Mouse (Mus musculus) liver, adult 10 weeks (tissue): ENCODE measurements around the gene Fam186a. TPM values are rescaled to one million over a fixed set of nuclear protein-coding genes. Genes with fewer than 3 reads are reported as not detected.

Source experiments
- polyA plus RNA-seq: library from polyadenylated mRNA; stranded (reverse); fragments of 350-450 nt; fragmentation: Illumina TruSeq; extraction: RNeasy Lipid Tissue Mini Kit (QIAGEN cat#74804); gene quantifications from one replicate; pipeline ENCODE4 v1.2.3, GENCODE M21; 2014; ENCODE audit warnings: low read depth, low replicate concordance

Gene Fam186a
- polyA plus RNA-seq = not detected

DNA sequence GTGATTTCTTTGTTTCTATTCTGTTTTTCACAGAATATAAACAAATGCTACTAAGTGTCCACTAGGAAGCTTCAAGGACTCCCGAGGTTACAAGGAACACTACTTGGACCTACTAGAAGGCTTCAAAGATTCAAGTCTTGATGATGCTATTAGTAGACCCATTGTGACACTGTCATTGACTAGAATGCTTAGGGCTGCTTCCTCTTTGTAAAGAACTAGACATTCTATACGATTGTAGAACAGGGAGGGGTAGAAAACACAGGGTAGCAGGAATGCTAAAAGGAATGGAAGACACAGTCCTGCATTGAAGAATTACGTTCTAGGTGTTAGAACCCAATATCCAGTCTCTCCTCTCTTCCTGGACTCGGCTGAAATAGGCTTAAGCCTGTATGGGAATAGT is at the start of gene Fam186a:
Gene Fam186a, minus strand, starts transcription at position 101 of the 400 bp plus-strand sequence.

DNA sequence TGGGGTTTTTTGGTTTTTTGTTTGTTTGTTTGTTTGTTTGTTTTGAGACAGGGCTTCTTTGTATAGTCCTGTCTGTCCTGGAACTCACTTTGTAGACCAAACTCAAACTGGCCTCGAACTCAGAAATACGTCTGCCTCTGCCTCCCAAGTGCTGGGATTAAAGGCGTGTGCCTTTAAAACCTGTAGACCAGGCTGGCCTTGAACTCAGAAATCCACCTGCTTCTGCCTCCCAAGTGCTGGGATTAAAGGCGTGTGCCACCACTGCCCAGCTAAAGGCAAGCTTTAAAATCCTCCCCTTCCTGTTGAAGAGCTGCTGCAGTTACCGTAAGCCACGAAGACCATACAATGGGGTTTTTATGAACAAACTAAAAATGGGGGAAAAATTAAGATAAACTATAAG is 2.9 kb upstream of the Fam186a start, which contains the start of gene Larp4:
Gene Larp4, plus strand, starts transcription at position 301 of the 400 bp plus-strand sequence.

DNA sequence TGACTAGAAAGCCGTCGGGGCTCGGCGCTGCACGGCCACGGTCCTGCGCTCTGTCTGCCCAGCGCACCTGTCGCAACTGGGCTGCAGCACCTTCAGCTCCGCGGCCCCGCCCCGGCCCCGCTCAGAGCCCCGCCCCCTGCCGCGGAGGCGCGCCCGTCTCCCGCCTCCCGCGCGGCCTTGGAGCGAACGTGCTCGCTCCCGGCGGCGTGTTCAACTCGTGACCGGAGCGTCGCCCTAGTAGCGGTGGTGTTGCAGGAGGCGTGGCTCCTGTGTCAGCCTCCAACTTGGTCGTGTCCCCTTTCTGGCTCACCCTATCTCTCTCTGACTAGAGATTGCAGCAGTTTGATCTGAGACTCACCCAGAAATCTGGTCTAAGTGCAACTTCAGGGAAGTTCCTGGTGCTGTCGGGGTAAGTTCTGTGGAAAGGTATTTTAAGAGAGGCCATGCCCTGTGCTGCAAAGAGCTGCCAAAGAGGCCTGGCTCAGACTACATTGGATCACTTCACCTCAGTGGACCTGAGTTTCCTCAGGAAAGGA is 91.5 kb downstream of the Fam186a start, which contains the start of gene Lima1:
Gene Lima1, minus strand, starts transcription at position 123 of the 536 bp plus-strand sequence.

Other genes with a start within 250 kb of the Fam186a start
- 20.9 TPM for gene Gpd1, start 249.5 kb downstream of the Fam186a start, polyA plus RNA-seq
- gene Cox14, start 241.4 kb downstream of the Fam186a start, polyA plus RNA-seq = 10.4 TPM
- 1.7 TPM for gene Cers5, start 194.2 kb downstream of the Fam186a start, polyA plus RNA-seq
- 24.2 TPM for gene Lima1, start 91.6 kb downstream of the Fam186a start, polyA plus RNA-seq
- gene Larp4, start 3.0 kb upstream of the Fam186a start, polyA plus RNA-seq = 50.8 TPM
- 1.2 TPM for gene Dip2b, start 71.6 kb upstream of the Fam186a start, polyA plus RNA-seq